Mouse (Mus musculus): ENCODE measurements around the gene Ncam1.

GRCm38 (mm10) chr9:49756725-49757124, 42.0 kb downstream of the Ncam1 start:
- TF ChIP-seq CTCF (IDR thresholded peaks at IDR 0.05; ENCODE audit: borderline replicate concordance, control insufficient read depth, extremely low read depth, insufficient read depth, low read length, poor library complexity) (no peak), POLR2A (IDR thresholded peaks at IDR 0.05; ENCODE audit: control insufficient read depth, extremely low read depth, insufficient read depth, low read length, poor library complexity) (no peak)

All from thymus, adult 2 months (tissue).